Mouse (Mus musculus): ENCODE measurements at regions not wholly inside any gene's neighbourhood (a gene's known extent, or its start where the extent isn't known, plus 50 kb on each side); places are given as distances from the start of the nearest gene placed in this dataset.

DNA sequence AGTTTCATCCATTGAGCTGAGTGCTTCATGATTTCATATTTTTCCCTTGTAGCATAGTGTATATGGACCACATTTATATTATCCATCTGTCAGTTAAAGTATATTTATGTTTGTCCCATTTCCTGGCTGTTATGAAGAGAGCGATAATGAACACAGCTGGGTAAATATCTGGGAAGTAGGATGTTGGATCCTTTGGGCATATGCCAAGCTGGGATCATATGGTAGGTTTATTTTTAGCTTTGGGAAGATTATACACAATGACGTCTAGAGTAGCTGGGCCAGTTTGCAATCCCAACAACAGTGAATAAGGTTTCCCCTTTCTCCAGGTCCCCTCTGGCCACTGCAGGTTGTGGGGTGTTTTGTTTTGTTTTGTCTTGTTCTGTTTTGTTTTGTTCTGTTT is 164.5 kb downstream of the Gm765 start:
- DNase-seq, result no peak

GRCm38 (mm10) chr6:98149043-98149813 is 193.3 kb downstream of the Gm765 start:
- no peak for DNase-seq

GRCm38 (mm10) chr6:98147855-98148254 is 194.7 kb downstream of the Gm765 start:
- no peak for DNase-seq

DNA sequence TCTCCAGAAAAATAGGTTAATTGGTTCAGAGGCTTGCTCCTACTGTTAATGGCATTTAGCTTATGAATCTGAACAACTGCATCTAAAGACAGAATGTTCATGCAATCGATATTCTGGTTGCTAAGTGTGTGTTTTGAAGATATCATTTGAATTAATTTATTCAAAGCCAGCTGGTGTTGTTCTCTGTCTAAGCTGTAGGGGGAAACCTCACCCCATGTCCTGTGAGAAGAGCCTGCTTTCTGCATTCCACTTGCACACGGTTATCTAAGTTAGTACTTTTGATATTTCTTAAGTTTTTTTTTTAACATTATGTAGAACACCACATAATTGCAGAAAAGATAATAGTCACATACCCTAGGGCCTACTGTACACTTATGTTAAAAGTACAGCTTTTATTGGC is 209.6 kb downstream of the Gm765 start:
- DNase-seq, result peak; percentile 16

DNA sequence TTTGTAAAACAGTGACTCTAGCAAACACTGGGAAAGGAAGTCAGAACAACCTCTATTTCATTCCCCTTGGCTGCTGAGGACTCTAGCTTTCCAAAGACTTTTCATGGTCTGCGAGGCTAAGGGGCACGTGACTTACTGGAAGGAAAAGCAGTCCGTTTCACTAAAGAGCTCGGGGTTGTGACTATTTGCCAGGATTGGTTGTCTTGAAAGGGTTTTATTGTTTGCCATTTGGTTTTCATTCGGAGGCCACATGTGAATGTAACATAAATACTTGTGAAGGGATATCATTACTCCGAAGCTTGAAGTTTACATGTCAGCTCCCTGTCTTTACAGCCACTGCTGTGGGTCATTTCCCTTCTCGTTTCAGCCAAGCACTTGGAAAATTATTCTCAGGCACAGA is 217.1 kb downstream of the Gm765 start:
- DNase-seq, result no peak

DNA sequence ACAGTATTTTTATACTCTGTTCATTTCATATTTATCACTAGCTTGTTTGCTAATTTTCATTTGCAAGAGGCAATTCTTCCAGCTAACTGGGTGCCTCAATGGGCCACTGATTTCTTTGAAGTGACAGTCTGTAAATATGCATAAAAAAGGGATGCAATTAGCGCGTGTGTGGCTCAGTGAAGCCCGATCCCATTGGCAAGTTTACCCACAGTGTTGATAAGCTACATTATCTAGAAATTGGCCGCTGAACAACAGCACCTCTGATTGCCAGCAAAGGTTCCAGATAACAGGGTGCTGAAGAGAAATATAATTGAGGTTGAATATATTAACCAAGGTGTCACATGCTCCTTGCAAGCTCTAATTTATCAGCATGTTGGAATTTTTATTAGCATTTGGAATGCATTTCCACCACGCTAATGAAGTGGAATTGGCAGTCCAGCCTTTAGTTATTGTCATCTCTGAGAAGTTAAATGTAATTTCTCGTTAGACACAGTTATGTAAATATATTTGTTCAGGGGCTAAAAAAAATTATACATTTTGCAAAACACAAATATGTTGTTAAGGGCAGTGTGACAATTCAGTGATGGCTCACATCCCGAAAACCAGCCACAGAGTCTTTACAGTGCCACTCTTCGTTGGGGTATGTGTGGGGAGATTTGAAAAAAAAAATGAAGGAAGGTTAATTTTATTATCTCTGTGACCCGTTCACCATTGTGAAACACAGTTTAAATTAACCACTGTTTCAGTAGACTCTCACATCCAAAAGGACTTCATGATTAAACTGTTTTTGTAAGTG is 224.0 kb downstream of the Gm765 start:
- no peak for DNase-seq

- DNase-seq, result peak; percentile 13
These were observed 228.0 kb downstream of the Gm765 start for GRCm38 (mm10) chr6:98114327-98115134.

GRCm38 (mm10) chr6:98113708-98114107 is 228.8 kb downstream of the Gm765 start:
- DNase-seq, result peak; percentile 30

GRCm38 (mm10) chr6:98112495-98113115 is 229.9 kb downstream of the Gm765 start:
- no peak for DNase-seq

GRCm38 (mm10) chr6:98107123-98107522 is 235.4 kb downstream of the Gm765 start:
- DNase-seq, result no peak

DNA sequence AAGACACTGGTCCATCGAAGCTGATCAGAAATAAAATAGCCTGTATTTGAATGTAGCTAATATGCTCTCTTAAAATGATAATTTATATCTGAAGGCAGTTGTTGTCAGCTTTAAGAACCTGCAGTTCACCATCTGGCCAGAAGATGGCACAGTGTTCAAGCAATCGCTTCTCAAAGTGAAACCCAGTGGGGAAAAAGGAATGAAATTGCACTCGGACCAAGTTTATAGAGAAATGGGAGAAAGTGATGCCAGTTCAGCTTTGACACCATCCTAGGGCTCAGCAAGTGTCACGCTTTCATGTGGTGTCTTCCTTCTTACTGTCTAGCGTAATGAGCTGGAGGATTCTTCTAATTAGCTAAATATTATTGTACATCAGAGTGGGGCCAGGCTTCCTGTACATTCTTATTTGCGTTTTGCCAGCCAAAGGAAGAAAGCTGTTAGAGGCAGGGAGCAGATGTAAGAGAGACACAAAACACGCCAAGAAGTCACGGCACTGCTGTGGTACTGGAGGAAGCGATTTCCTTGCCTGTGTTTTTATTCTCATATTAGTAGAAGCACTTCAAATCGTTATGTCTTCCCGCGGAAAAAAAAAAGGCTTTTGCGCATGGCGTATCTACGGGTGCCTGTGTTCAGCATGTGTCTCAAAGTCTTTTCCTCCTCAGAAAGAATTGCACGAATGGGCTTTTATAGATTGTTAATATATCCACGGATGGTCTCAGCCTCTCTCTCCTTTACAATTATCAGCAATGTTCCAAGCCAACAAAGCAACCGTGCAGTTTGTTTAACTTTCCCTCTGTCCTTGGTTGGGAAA is 237.1 kb downstream of the Gm765 start:
- peak; percentile 83 for DNase-seq

- DNase-seq, result no peak
These were observed 238.1 kb downstream of the Gm765 start for GRCm38 (mm10) chr6:98104432-98104831.

GRCm38 (mm10) chr6:98101023-98101422 is 241.5 kb downstream of the Gm765 start:
- no peak for DNase-seq

- no peak for DNase-seq
These were observed 243.4 kb downstream of the Gm765 start for GRCm38 (mm10) chr6:98099126-98099525.

- no peak for DNase-seq
These were observed 247.3 kb downstream of the Gm765 start for GRCm38 (mm10) chr6:98095243-98095642.

- DNase-seq, result peak; percentile 6
These were observed 253.4 kb downstream of the Gm765 start for GRCm38 (mm10) chr6:98089185-98089584.

DNA sequence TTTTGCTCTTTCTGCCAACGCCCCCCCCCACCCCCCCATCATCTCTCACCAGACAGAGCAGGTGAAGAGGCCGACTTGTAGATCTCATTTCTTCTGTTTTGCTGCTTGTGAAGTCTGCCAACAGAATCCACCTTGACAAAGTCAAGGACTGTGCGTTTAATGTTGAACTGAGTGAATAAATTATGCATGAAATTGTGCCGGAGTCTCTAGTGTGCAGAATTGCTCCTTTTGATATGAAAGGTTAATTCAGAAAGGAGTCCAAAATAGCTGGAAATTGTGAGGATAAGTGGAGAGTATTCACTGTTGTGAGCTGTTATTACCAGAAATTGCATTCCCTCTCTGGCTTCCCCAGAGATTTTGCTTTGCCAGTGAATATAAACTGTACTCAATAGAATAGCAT is 262.5 kb downstream of the Gm765 start:
- no peak for DNase-seq
